In genomic region chr7:68697313-68697712, GRCm38 (mm10) we compare ENCODE assay signal across 9 mouse cellular contexts.
"Had no signal": no experiment of that assay in that cellular context is flagged by ENCODE, and none has a peak within 500 bp of the region (broad histone marks: within the 10 kb centered on the region; RNA-seq: fewer than 3 reads in every experiment).

No protein-coding gene starts in this region.

- H3K4me2 ChIP-seq: hindbrain, embryonic 14.5 days; liver, embryonic 11.5 days; midbrain, embryonic 13.5 days; neural tube, embryonic 15.5 days had no signal

- H3K27me3 ChIP-seq: midbrain, embryonic 13.5 days; neural tube, embryonic 15.5 days had no signal

- H3K4me3 ChIP-seq: left cerebral cortex, adult 2 months; midbrain, embryonic 13.5 days; myocyte; neural tube, embryonic 15.5 days had no signal

- H3K9ac ChIP-seq: hindbrain, embryonic 14.5 days; midbrain, embryonic 13.5 days; neural tube, embryonic 15.5 days had no signal

- H3K4me1 ChIP-seq: midbrain, embryonic 13.5 days had no signal

- H3K27ac ChIP-seq: hindbrain, embryonic 14.5 days; left cerebral cortex, adult 2 months; midbrain, embryonic 13.5 days; neural tube, embryonic 15.5 days had no signal

- H3K9me3 ChIP-seq: midbrain, embryonic 13.5 days; neural tube, embryonic 15.5 days had no signal

- H3K36me3 ChIP-seq: midbrain, embryonic 13.5 days; neural tube, embryonic 15.5 days had no signal

- DNase-seq: right cerebral cortex, adult 18-20 months; right cerebral cortex, postnatal 25 days; thymus, postnatal 36 days had no signal

- ATAC-seq: midbrain, embryonic 13.5 days had no signal
